Comparison of ENCODE assay signal across 10 mouse cellular contexts in genomic region chr13:112734906-112735713, GRCm38 (mm10).
A peak's percentile ranks its signal among the peaks of the same experiment; 100 is the strongest.
DNase-seq lines count a peak whose midpoint lies in the region; ATAC-seq and TF ChIP-seq lines count a peak whose summit lies in the region.
"Had no signal": no experiment of that assay in that cellular context is flagged by ENCODE, and none has a peak within 500 bp of the region (broad histone marks: within the 10 kb centered on the region; RNA-seq: fewer than 3 reads in every experiment).

No protein-coding gene starts in this region.

- H3K27me3 ChIP-seq in heart, embryonic 10.5 days (ENCODE audit: insufficient read depth, poor library complexity, severe bottlenecking), result no peaks in the 10 kb centered on the region
- no peaks in the 10 kb centered on the region for H3K27me3 ChIP-seq in heart, embryonic 11.5 days (ENCODE audit: control insufficient read depth, insufficient read depth, low read length)
- no peaks in the 10 kb centered on the region for H3K27me3 ChIP-seq in kidney, postnatal 0 days (ENCODE audit: insufficient read depth, low read length)
- no peaks in the 10 kb centered on the region for H3K27me3 ChIP-seq in hindbrain, embryonic 13.5 days
- H3K27me3 ChIP-seq: limb, embryonic 12.5 days had no signal

- H3K4me1 ChIP-seq in heart, embryonic 10.5 days, result no peaks in the 10 kb centered on the region
- H3K4me1 ChIP-seq in heart, embryonic 11.5 days (ENCODE audit: control insufficient read depth, insufficient read depth, low read length), result no peaks in the 10 kb centered on the region
- no peaks in the 10 kb centered on the region for H3K4me1 ChIP-seq in kidney, postnatal 0 days (replicated peaks; ENCODE audit: insufficient read depth, low read length)
- no peaks in the 10 kb centered on the region for H3K4me1 ChIP-seq in hindbrain, embryonic 13.5 days (replicated peaks)

- ATAC-seq in heart, embryonic 11.5 days (replicated peaks; ENCODE audit: insufficient number of reproducible peaks, low FRiP score, low TSS enrichment), result no peak
- no peak; the same call in 1 of the 2 replicates for ATAC-seq in kidney, postnatal 0 days (replicated peaks; ENCODE audit: low FRiP score, low read depth)
- no peak for ATAC-seq in hindbrain, embryonic 13.5 days (ENCODE audit: low FRiP score)
- no peak for ATAC-seq in activated CD4-positive, CD25-positive, alpha-beta regulatory T cell, adult 4 months

- WGBS in heart, embryonic 10.5 days, result 78% methylated on average over 14 of the region's 14 CpGs
- WGBS in heart, embryonic 11.5 days (ENCODE audit: insufficient replicate concordance), result 71% methylated on average over 14 of the region's 14 CpGs
- 68% methylated on average over 14 of the region's 14 CpGs for WGBS in kidney, postnatal 0 days
- WGBS in hindbrain, embryonic 13.5 days, result 77% methylated on average over 14 of the region's 14 CpGs

- TF ChIP-seq POLR2A in brain, embryonic 14.5 days (IDR thresholded peaks at IDR 0.05; ENCODE audit: borderline replicate concordance, extremely low read depth, insufficient read depth, insufficient read length, poor library complexity, severe bottlenecking), result no peak

- H3K4me2 ChIP-seq in heart, embryonic 11.5 days, result no peak overlapping the region
- no peak overlapping the region for H3K4me2 ChIP-seq in kidney, postnatal 0 days (ENCODE audit: low read length)
- no peak overlapping the region for H3K4me2 ChIP-seq in hindbrain, embryonic 13.5 days
- H3K4me2 ChIP-seq: limb, embryonic 12.5 days had no signal

- TF ChIP-seq CTCF in brain, embryonic 14.5 days (IDR thresholded peaks at IDR 0.05; ENCODE audit: borderline replicate concordance, extremely low read depth, insufficient read depth, insufficient read length), result no peak
- no peak for TF ChIP-seq CTCF in kidney, postnatal 0 days (IDR thresholded peaks at IDR 0.05; ENCODE audit: low read depth)
- no peak for TF ChIP-seq CTCF in layer of hippocampus, adult 2 months (conservative IDR thresholded peaks at IDR 0.05)

- DNase-seq in heart, embryonic 10.5 days (ENCODE audit: low spot score), result peak; percentile 72
- peak; percentile 9 for DNase-seq in brain, embryonic 14.5 days (ENCODE audit: low read depth)
- DNase-seq in kidney, postnatal 0 days (ENCODE audit: low spot score), result peak; percentile 70
- peak; percentile 77 for DNase-seq in lung, postnatal 25 days (ENCODE audit: low spot score)
- DNase-seq in layer of hippocampus, adult 2 months (ENCODE audit: low spot score in 2 of 2), result no peak

- H3K9ac ChIP-seq in heart, embryonic 11.5 days (ENCODE audit: low read depth, low read length), result no peak overlapping the region
- no peak overlapping the region for H3K9ac ChIP-seq in kidney, postnatal 0 days (ENCODE audit: low read depth, low read length)
- H3K9ac ChIP-seq in hindbrain, embryonic 13.5 days, result no peak overlapping the region
- H3K9ac ChIP-seq: limb, embryonic 12.5 days had no signal

- no peak overlapping the region for H3K4me3 ChIP-seq in heart, embryonic 10.5 days
- no peak overlapping the region for H3K4me3 ChIP-seq in heart, embryonic 11.5 days (ENCODE audit: low read depth, low read length)
- no peak overlapping the region for H3K4me3 ChIP-seq in kidney, postnatal 0 days (replicated peaks; ENCODE audit: low read depth, low read length)
- no peak overlapping the region for H3K4me3 ChIP-seq in hindbrain, embryonic 13.5 days
- H3K4me3 ChIP-seq in layer of hippocampus, adult 2 months, result no peak overlapping the region
- H3K4me3 ChIP-seq: forebrain, embryonic 10.5 days; limb, embryonic 12.5 days had no signal

- H3K27ac ChIP-seq in heart, embryonic 10.5 days, result no peak overlapping the region
- no peak overlapping the region for H3K27ac ChIP-seq in heart, embryonic 11.5 days (ENCODE audit: low read depth, low read length)
- H3K27ac ChIP-seq in kidney, postnatal 0 days, result no peak overlapping the region
- H3K27ac ChIP-seq in hindbrain, embryonic 13.5 days, result no peak overlapping the region
- H3K27ac ChIP-seq in layer of hippocampus, adult 2 months, result no peak overlapping the region
- H3K27ac ChIP-seq: forebrain, embryonic 10.5 days had no signal

- H3K9me3 ChIP-seq in heart, embryonic 10.5 days, result no peaks in the 10 kb centered on the region
- H3K9me3 ChIP-seq in heart, embryonic 11.5 days (replicated peaks; ENCODE audit: control insufficient read depth, low read length), result no peaks in the 10 kb centered on the region
- no peaks in the 10 kb centered on the region for H3K9me3 ChIP-seq in kidney, postnatal 0 days (replicated peaks; ENCODE audit: low read length)
- no peaks in the 10 kb centered on the region for H3K9me3 ChIP-seq in hindbrain, embryonic 13.5 days
- H3K9me3 ChIP-seq: forebrain, embryonic 10.5 days; limb, embryonic 12.5 days had no signal

- peaks cover 21% of the 10 kb centered on the region; the same call in 1 of the 2 replicates for H3K36me3 ChIP-seq in heart, embryonic 10.5 days
- H3K36me3 ChIP-seq in heart, embryonic 11.5 days (ENCODE audit: control insufficient read depth, insufficient read depth, low read length), result 0 out of 2 replicates have a peak, but pooled peaks cover 2% of the 10 kb centered on the region
- H3K36me3 ChIP-seq in kidney, postnatal 0 days (ENCODE audit: insufficient read depth, low read length), result no peaks in the 10 kb centered on the region
- peaks cover 33% of the 10 kb centered on the region for H3K36me3 ChIP-seq in hindbrain, embryonic 13.5 days

Comparison
In these comparisons a context has a peak if more than half of its experiments do, and no peak if none do; other contexts are left out.
1. DNase-seq: peak in heart, embryonic 10.5 days (single experiment), brain, embryonic 14.5 days (single experiment), kidney, postnatal 0 days (single experiment) and lung, postnatal 25 days (single experiment); none in layer of hippocampus, adult 2 months (0 of 2).